Mouse (Mus musculus) lung, postnatal 0 days (tissue): ENCODE data around the gene Chst3. TPM values are rescaled to one million over a fixed set of nuclear protein-coding genes. Genes with fewer than 3 reads are reported as not detected.
A peak's percentile ranks its signal among the peaks of the same experiment; 100 is the strongest.
"Not testable (repeated sequence)": the region's sequence is repeated elsewhere in the genome, so short reads cannot be mapped to it uniquely, and the experiment has no call there.

Experiments
- ATAC-seq: fragments of 200-750 bp; cut with Nextera tagmentation; 2 replicates; pipeline ENCODE4 v1.8.0; 2017; ENCODE audit warnings: moderate library complexity
- DNase-seq: peaks from one replicate; pipeline ENCODE4 v3.0.0-alpha.2; 2016; ENCODE audit warnings: low spot score
- H3K27ac ChIP-seq: fragments of 300-500 bp; sonication (generic); 2 replicates; pipeline ENCODE4 v1.5.1; 2014; ENCODE audit warnings: antibody characterized with exemption, mild to moderate bottlenecking, low read length, mixed read lengths
- H3K27me3 ChIP-seq: fragments of 300-500 bp; sonication (generic); replicated peaks from 2 replicates; pipeline ENCODE4 v1.6.1; 2014; ENCODE audit warnings: low read length, mixed read lengths; ENCODE audit not compliant: insufficient read depth
- H3K36me3 ChIP-seq: fragments of 300-500 bp; sonication (generic); 2 replicates; pipeline ENCODE4 v1.6.1; 2014; ENCODE audit warnings: low read length, mixed read lengths; ENCODE audit not compliant: insufficient read depth
- H3K4me1 ChIP-seq: fragments of 300-500 bp; sonication (generic); 2 replicates; pipeline ENCODE4 v1.6.1; 2014; ENCODE audit warnings: antibody characterized with exemption, low read depth, low read length, mixed read lengths; ENCODE audit not compliant: insufficient read depth
- H3K4me2 ChIP-seq: fragments of 300-500 bp; sonication (generic); replicated peaks from 2 replicates; pipeline ENCODE4 v1.6.1; 2014; ENCODE audit warnings: low read depth, mild to moderate bottlenecking, low read length, moderate library complexity, mixed read lengths
- H3K4me3 ChIP-seq: fragments of 300-500 bp; sonication (generic); 2 replicates; pipeline ENCODE4 v1.5.1; 2014; ENCODE audit warnings: low read depth, low read length
- H3K9ac ChIP-seq: fragments of 300-500 bp; sonication (generic); replicated peaks from 2 replicates; pipeline ENCODE4 v1.6.1; 2014; ENCODE audit warnings: low read depth, mild to moderate bottlenecking
- H3K9me3 ChIP-seq: fragments of 300-500 bp; sonication (generic); 2 replicates; pipeline ENCODE4 v1.6.1; 2016; ENCODE audit warnings: low read length, mixed read lengths
- CTCF ChIP-seq: IDR thresholded peaks from 2 replicates; pipeline ENCODE4 v1.5.1; 2016; ENCODE audit warnings: antibody characterized with exemption, mild to moderate bottlenecking
- EP300 ChIP-seq: IDR thresholded peaks from 2 replicates; pipeline ENCODE4 v1.6.1; 2016; ENCODE audit warnings: antibody characterized with exemption, mild to moderate bottlenecking, control low read depth
- WGBS: fragments of 180-500 bp; shearing (Covaris S2); extraction: QIAGEN DNeasy Blood & Tissue Kit; methylation state at CpG from one replicate; pipeline ENCODE4 v1.1.7; 2014; 5-methylcytosine and 5-hydroxymethylcytosine counted together
- polyA plus RNA-seq: library from polyadenylated mRNA; unstranded; fragments of >200 nt; fragmentation: Nextera tagmentation; extraction: Ambion mirVana; gene quantifications from 2 replicates; pipeline ENCODE4 v1.2.1, GENCODE M21; 2015

The Chst3 gene
- polyA plus RNA-seq, 1 experiment from 2014 or later: 1.8 TPM

- DNase-seq (peak; percentile 52), ATAC-seq (no peak)
- Histone ChIP-seq H3K27ac (no peak overlapping the region), H3K36me3 (no peaks in the 10 kb centered on the region), H3K4me3 (no peak overlapping the region), H3K27me3 (no peaks in the 10 kb centered on the region), H3K4me2 (no peak overlapping the region), H3K4me1 (no peaks in the 10 kb centered on the region), H3K9me3 (no peaks in the 10 kb centered on the region), H3K9ac (no peak overlapping the region)
- 65% methylated on average over 10 of the region's 10 CpGs for WGBS
- TF ChIP-seq CTCF: peak; percentile 89
- no peak for TF ChIP-seq EP300
Measured at GRCm38 (mm10) chr10:60237475-60238154, 18.6 kb upstream of the Chst3 start.

- not testable (repeated sequence) for ATAC-seq
Measured at GRCm38 (mm10) chr10:60235876-60236275, 16.8 kb upstream of the Chst3 start.

GRCm38 (mm10) chr10:60234006-60234405, 14.9 kb upstream of the Chst3 start:
- no peak overlapping the region for H3K4me2 ChIP-seq
- ATAC-seq (no peak), DNase-seq (no peak)
- 63% methylated on average over 9 of the region's 9 CpGs for WGBS
- no peak overlapping the region for H3K4me3 ChIP-seq
- no peak overlapping the region for H3K9ac ChIP-seq
- no peaks in the 10 kb centered on the region for H3K36me3 ChIP-seq
- no peaks in the 10 kb centered on the region for H3K27me3 ChIP-seq
- TF ChIP-seq EP300: no peak
- TF ChIP-seq CTCF: peak; percentile 38
- H3K27ac ChIP-seq: no peak overlapping the region
- H3K4me1 ChIP-seq: no peaks in the 10 kb centered on the region
- no peaks in the 10 kb centered on the region for H3K9me3 ChIP-seq

More at GRCm38 (mm10) chr10:60235876-60236275, 16.8 kb upstream of the Chst3 start:
- DNase-seq, H3K4me3 ChIP-seq, H3K4me1 ChIP-seq, H3K9ac ChIP-seq, H3K9me3 ChIP-seq, H3K36me3 ChIP-seq, H3K27me3 ChIP-seq, H3K4me2 ChIP-seq, H3K27ac ChIP-seq: not testable (repeated sequence)
- 94% methylated on average over 6 of the region's 6 CpGs for WGBS

- 63% methylated on average over 6 of the region's 6 CpGs for WGBS
- no peaks in the 10 kb centered on the region for H3K9me3 ChIP-seq
- H3K4me1 ChIP-seq: no peaks in the 10 kb centered on the region
- no peak overlapping the region for H3K27ac ChIP-seq
- no peak overlapping the region for H3K4me2 ChIP-seq
- DNase-seq: no peak
- no peak overlapping the region for H3K4me3 ChIP-seq
- TF ChIP-seq CTCF (no peak), EP300 (no peak)
- H3K36me3 ChIP-seq: no peaks in the 10 kb centered on the region
- no peak for ATAC-seq
- H3K9ac ChIP-seq: no peak overlapping the region
- no peaks in the 10 kb centered on the region for H3K27me3 ChIP-seq
Measured at GRCm38 (mm10) chr10:60230321-60231088, 11.4 kb upstream of the Chst3 start.

- H3K9ac ChIP-seq: no peak overlapping the region
- no peaks in the 10 kb centered on the region for H3K4me1 ChIP-seq
- TF ChIP-seq EP300 (no peak), CTCF (no peak)
- DNase-seq (no peak), ATAC-seq (no peak)
- H3K27me3 ChIP-seq: no peaks in the 10 kb centered on the region
- H3K4me2 ChIP-seq: no peak overlapping the region
- no peak overlapping the region for H3K27ac ChIP-seq
- H3K4me3 ChIP-seq: no peak overlapping the region
- 81% methylated on average over 6 of the region's 6 CpGs for WGBS
- no peaks in the 10 kb centered on the region for H3K36me3 ChIP-seq
- H3K9me3 ChIP-seq: no peaks in the 10 kb centered on the region
Measured at GRCm38 (mm10) chr10:60229113-60229512, 10.1 kb upstream of the Chst3 start.

- TF ChIP-seq EP300 (no peak), CTCF (no peak)
- no peaks in the 10 kb centered on the region for H3K36me3 ChIP-seq
- H3K27me3 ChIP-seq: no peaks in the 10 kb centered on the region
- no peaks in the 10 kb centered on the region for H3K4me1 ChIP-seq
- H3K4me2 ChIP-seq: no peak overlapping the region
- H3K27ac ChIP-seq: no peak overlapping the region
- 68% methylated on average over 4 of the region's 4 CpGs for WGBS
- DNase-seq (no peak), ATAC-seq (no peak)
- no peaks in the 10 kb centered on the region for H3K9me3 ChIP-seq
- no peak overlapping the region for H3K4me3 ChIP-seq
- no peak overlapping the region for H3K9ac ChIP-seq
Measured at GRCm38 (mm10) chr10:60227666-60228065, 8.6 kb upstream of the Chst3 start.
